Mouse (Mus musculus) testis, adult 2 months (tissue): Measurements from ENCODE around the gene Atp4b. TPM values are rescaled to one million over a fixed set of nuclear protein-coding genes. Genes with fewer than 3 reads are reported as not detected.

ENCODE experiments used
- H3K27ac ChIP-seq: fragments of 200-500 bp; 2 replicates; pipeline ENCODE4 v1.5.1; 2012; ENCODE audit warnings: low read depth, low read length; ENCODE audit not compliant: control insufficient read depth, insufficient read depth
- H3K27me3 ChIP-seq: fragments of 200-500 bp; 2 replicates; pipeline ENCODE4 v1.6.1; 2012; ENCODE audit warnings: mild to moderate bottlenecking, low read length, moderate library complexity; ENCODE audit not compliant: control insufficient read depth, insufficient read depth
- H3K36me3 ChIP-seq: fragments of 200-500 bp; 2 replicates; pipeline ENCODE4 v1.6.1; 2012; ENCODE audit warnings: mild to moderate bottlenecking, low read length; ENCODE audit not compliant: control insufficient read depth, insufficient read depth
- H3K4me1 ChIP-seq: fragments of 200-500 bp; 2 replicates; pipeline ENCODE4 v1.6.1; 2012; ENCODE audit warnings: low read length; ENCODE audit not compliant: control insufficient read depth, insufficient read depth
- H3K4me3 ChIP-seq: fragments of 200-500 bp; 2 replicates; pipeline ENCODE4 v1.5.1; 2012; ENCODE audit warnings: low read depth, mild to moderate bottlenecking, low read length, moderate library complexity, mixed read lengths; ENCODE audit not compliant: control insufficient read depth
- CTCF ChIP-seq: fragments of 200-500 bp; IDR thresholded peaks from 2 replicates; pipeline ENCODE4 v1.5.1; 2012; ENCODE audit warnings: low read depth, mild to moderate bottlenecking, inconsistent platforms, low read length, moderate library complexity; ENCODE audit not compliant: control insufficient read depth, insufficient read depth, insufficient replicate concordance
- POLR2A ChIP-seq: fragments of 200-500 bp; IDR thresholded peaks from 2 replicates; pipeline ENCODE4 v1.6.1; 2012; ENCODE audit warnings: low read depth, mild to moderate bottlenecking, inconsistent platforms, low read length, moderate library complexity; ENCODE audit not compliant: control insufficient read depth
- polyA plus RNA-seq: library from polyadenylated mRNA; depleted of rRNA; stranded (reverse); fragments of >200 nt; gene quantifications from 2 replicates; pipeline ENCODE4 v1.2.3, GENCODE M21; 2012

Atp4b gene
- polyA plus RNA-seq, 1 experiment: 0.10 TPM

- Histone ChIP-seq H3K4me1 (no peaks in the 10 kb centered on the region), H3K36me3 (peaks cover 5% of the 10 kb centered on the region), H3K27me3 (no peaks in the 10 kb centered on the region), H3K27ac (no peak overlapping the region), H3K4me3 (no peak overlapping the region)
- TF ChIP-seq POLR2A (no peak), CTCF (no peak)
Observed at GRCm38 (mm10) chr8:13353883-13354282, 42.7 kb downstream of the Atp4b start.

GRCm38 (mm10) chr8:13353155-13353833, 43.3 kb downstream of the Atp4b start:
- peaks cover 5% of the 10 kb centered on the region for H3K36me3 ChIP-seq
- no peaks in the 10 kb centered on the region for H3K4me1 ChIP-seq
- TF ChIP-seq POLR2A (no peak), CTCF (no peak)

GRCm38 (mm10) chr8:13352601-13353000, 44.0 kb downstream of the Atp4b start:
- Histone ChIP-seq H3K27me3 (no peaks in the 10 kb centered on the region), H3K36me3 (peaks cover 4% of the 10 kb centered on the region), H3K4me3 (no peak overlapping the region), H3K27ac (no peak overlapping the region), H3K4me1 (no peaks in the 10 kb centered on the region)
- TF ChIP-seq POLR2A (no peak), CTCF (no peak)

More at GRCm38 (mm10) chr8:13353155-13353833, 43.3 kb downstream of the Atp4b start:
- no peaks in the 10 kb centered on the region for H3K27me3 ChIP-seq
- no peak overlapping the region for H3K27ac ChIP-seq
- no peak overlapping the region for H3K4me3 ChIP-seq

GRCm38 (mm10) chr8:13351593-13351992, 45.0 kb downstream of the Atp4b start:
- Histone ChIP-seq H3K4me3 (no peak overlapping the region), H3K36me3 (peaks cover 4% of the 10 kb centered on the region), H3K27ac (no peak overlapping the region), H3K27me3 (no peaks in the 10 kb centered on the region), H3K4me1 (no peaks in the 10 kb centered on the region)
- TF ChIP-seq POLR2A (no peak), CTCF (no peak)

- no peaks in the 10 kb centered on the region for H3K27me3 ChIP-seq
- H3K4me3 ChIP-seq: no peak overlapping the region
- no peak overlapping the region for H3K27ac ChIP-seq
- peaks cover 2% of the 10 kb centered on the region; the same call in 1 of the 2 replicates for H3K36me3 ChIP-seq
- TF ChIP-seq POLR2A (no peak), CTCF (no peak)
- H3K4me1 ChIP-seq: no peaks in the 10 kb centered on the region
Observed at GRCm38 (mm10) chr8:13350052-13350451, 46.6 kb downstream of the Atp4b start.

GRCm38 (mm10) chr8:13343134-13343533, 53.5 kb downstream of the Atp4b start:
- Histone ChIP-seq H3K4me1 (peaks cover 3% of the 10 kb centered on the region), H3K27ac (no peak overlapping the region), H3K27me3 (no peaks in the 10 kb centered on the region), H3K36me3 (no peaks in the 10 kb centered on the region; the same call in none of the 2 replicates), H3K4me3 (no peak overlapping the region)
- no peak for TF ChIP-seq POLR2A
- no peak for TF ChIP-seq CTCF

GRCm38 (mm10) chr8:13342340-13342739, 54.3 kb downstream of the Atp4b start:
- peaks cover 4% of the 10 kb centered on the region for H3K4me1 ChIP-seq
- H3K4me3 ChIP-seq: no peak overlapping the region
- TF ChIP-seq POLR2A: no peak
- no peak for TF ChIP-seq CTCF
- no peaks in the 10 kb centered on the region for H3K27me3 ChIP-seq
- no peak overlapping the region for H3K27ac ChIP-seq
- H3K36me3 ChIP-seq: no peaks in the 10 kb centered on the region; the same call in none of the 2 replicates
